Mouse (Mus musculus) lung, embryonic 15.5 days (tissue): ENCODE measurements around the gene Clpp. TPM values are rescaled to one million over a fixed set of nuclear protein-coding genes. Genes with fewer than 3 reads are reported as not detected.

Source experiments
- ATAC-seq: fragments of 200-750 bp; cut with Nextera tagmentation; 2 replicates; pipeline ENCODE4 v1.8.0; 2017; ENCODE audit warnings: moderate number of reproducible peaks, borderline replicate concordance; ENCODE audit not compliant: low FRiP score, low TSS enrichment; ENCODE audit errors: extremely low read depth
- H3K27ac ChIP-seq: fragments of 300-500 bp; sonication (generic); 2 replicates; pipeline ENCODE4 v1.5.1; 2015; ENCODE audit warnings: moderate library complexity, mild to moderate bottlenecking, inconsistent platforms
- H3K27me3 ChIP-seq: fragments of 300-500 bp; sonication (generic); 2 replicates; pipeline ENCODE4 v1.6.1; 2015; ENCODE audit warnings: inconsistent platforms
- H3K36me3 ChIP-seq: fragments of 300-500 bp; sonication (generic); 2 replicates; pipeline ENCODE4 v1.6.1; 2015; ENCODE audit warnings: inconsistent platforms
- H3K4me1 ChIP-seq: fragments of 300-500 bp; sonication (generic); 2 replicates; pipeline ENCODE4 v1.6.1; 2015; ENCODE audit warnings: inconsistent platforms
- H3K4me2 ChIP-seq: fragments of 300-500 bp; sonication (generic); 2 replicates; pipeline ENCODE4 v1.6.1; 2015; ENCODE audit warnings: inconsistent platforms, mild to moderate bottlenecking, moderate library complexity
- H3K4me3 ChIP-seq: fragments of 300-500 bp; sonication (generic); 2 replicates; pipeline ENCODE4 v1.5.1; 2015; ENCODE audit warnings: mild to moderate bottlenecking, inconsistent platforms
- H3K9ac ChIP-seq: fragments of 300-500 bp; sonication (generic); 2 replicates; pipeline ENCODE4 v1.6.1; 2015; ENCODE audit warnings: inconsistent platforms
- H3K9me3 ChIP-seq: fragments of 300-500 bp; sonication (generic); 2 replicates; pipeline ENCODE4 v1.6.1; 2016; ENCODE audit warnings: inconsistent platforms
- WGBS: fragments of 180-500 bp; shearing (Covaris S2); methylation state at CpG from one replicate; pipeline ENCODE4 v1.1.7; 2015; 5-methylcytosine and 5-hydroxymethylcytosine counted together
- polyA plus RNA-seq: library from polyadenylated mRNA; unstranded; fragments of >200 nt; fragmentation: Nextera tagmentation; extraction: Ambion mirVana; gene quantifications from 2 replicates; pipeline ENCODE4 v1.2.1, GENCODE M21; 2015

Gene Clpp
- polyA plus RNA-seq, 1 experiment from 2014 or later: 135 TPM

GRCm38 (mm10) chr17:57041554-57041953 is 51.4 kb downstream of the Clpp start, which contains the start of gene Slc25a41:
Slc25a41 (minus strand) TSS chr17:57041654.
- Histone ChIP-seq H3K9me3 (no peaks in the 10 kb centered on the region), H3K4me3 (no peak within 1 kb of the TSS), H3K36me3 (no peaks in the 10 kb centered on the region), H3K27ac (no peak within 1 kb of the TSS), H3K27me3 (peaks cover 8% of the 10 kb centered on the region; the same call in 1 of the 2 replicates), H3K4me1 (no peaks in the 10 kb centered on the region), H3K9ac (no peak within 1 kb of the TSS), H3K4me2 (no peak within 1 kb of the TSS)
- WGBS: 71% methylated on average over 8 of the region's 8 CpGs
- no peak for ATAC-seq

Other genes starting within 250 kb of the Clpp start
- gene Nrtn, start 232.8 kb upstream of the Clpp start, polyA plus RNA-seq: 9.4 and 9.5 TPM in 2 replicates
- 42.6 and 46.5 TPM in 2 replicates for gene Dus3l, start 225.5 kb upstream of the Clpp start, polyA plus RNA-seq
- gene Prr22, start 220.1 kb upstream of the Clpp start, polyA plus RNA-seq: 1.0 and 1.2 TPM in 2 replicates
- gene Rfx2, start 159.3 kb upstream of the Clpp start, polyA plus RNA-seq: 5.2 and 6.0 TPM in 2 replicates
- gene Acsbg2, start 115.9 kb upstream of the Clpp start, polyA plus RNA-seq: not detected in 2 replicates
- 0.23 and 0.35 TPM in 2 replicates for gene 1700061G19Rik, start 114.8 kb upstream of the Clpp start, polyA plus RNA-seq
- gene Mllt1, start 54.9 kb upstream of the Clpp start, polyA plus RNA-seq: 50.0 and 53.2 TPM in 2 replicates
- not detected in 2 replicates for gene Acer1, start 8.2 kb upstream of the Clpp start, polyA plus RNA-seq
- 40.0 and 40.5 TPM in 2 replicates for gene Alkbh7, start 7.0 kb downstream of the Clpp start, polyA plus RNA-seq
- 0.78 TPM in 1 of 2 replicates, not detected in the other for gene Pspn, start 9.7 kb downstream of the Clpp start, polyA plus RNA-seq
- 56.7 and 63.3 TPM in 2 replicates for gene Gtf2f1, start 21.0 kb downstream of the Clpp start, polyA plus RNA-seq
- 0.26 and 0.50 TPM in 2 replicates for gene Gm17949, start 21.2 kb downstream of the Clpp start, polyA plus RNA-seq
- gene Khsrp, start 41.2 kb downstream of the Clpp start, polyA plus RNA-seq: 42.1 and 44.1 TPM in 2 replicates
- gene Slc25a41, start 51.3 kb downstream of the Clpp start, polyA plus RNA-seq: 0.12 TPM in 1 of 2 replicates, not detected in the other
- gene Crb3, start 68.8 kb downstream of the Clpp start, polyA plus RNA-seq: 55.3 and 57.0 TPM in 2 replicates
- 8.7 and 9.5 TPM in 2 replicates for gene Slc25a23, start 69.6 kb downstream of the Clpp start, polyA plus RNA-seq
- gene Dennd1c, start 88.2 kb downstream of the Clpp start, polyA plus RNA-seq: 4.8 and 5.6 TPM in 2 replicates
- 16.4 and 17.5 TPM in 2 replicates for gene Tubb4a, start 97.5 kb downstream of the Clpp start, polyA plus RNA-seq
- 8.6 and 10.4 TPM in 2 replicates for gene Tnfsf9, start 115.0 kb downstream of the Clpp start, polyA plus RNA-seq
- not detected in 2 replicates for gene Cd70, start 159.5 kb downstream of the Clpp start, polyA plus RNA-seq
- gene Tnfsf14, start 203.9 kb downstream of the Clpp start, polyA plus RNA-seq: 0.33 and 0.36 TPM in 2 replicates
- 2.5 and 3.7 TPM in 2 replicates for gene C3, start 237.8 kb downstream of the Clpp start, polyA plus RNA-seq